Mouse (Mus musculus) heart, embryonic 13.5 days (tissue): ENCODE measurements around the gene Pik3cg. TPM values are rescaled to one million over a fixed set of nuclear protein-coding genes. Genes with fewer than 3 reads are reported as not detected.

Source experiments
- ATAC-seq: fragments of 200-750 bp; cut with Nextera tagmentation; 2 replicates; pipeline ENCODE4 v1.8.0; 2017; ENCODE audit warnings: moderate TSS enrichment; ENCODE audit not compliant: insufficient number of reproducible peaks, low FRiP score, low TSS enrichment; ENCODE audit errors: extremely low read depth
- H3K27ac ChIP-seq: fragments of 300-500 bp; sonication (generic); replicated peaks from 2 replicates; pipeline ENCODE4 v1.5.1; 2015; ENCODE audit warnings: moderate library complexity, mild to moderate bottlenecking, inconsistent platforms
- H3K27me3 ChIP-seq: fragments of 300-500 bp; sonication (generic); replicated peaks from 2 replicates; pipeline ENCODE4 v1.6.1; 2015; ENCODE audit warnings: mild to moderate bottlenecking, inconsistent platforms
- H3K36me3 ChIP-seq: fragments of 300-500 bp; sonication (generic); 2 replicates; pipeline ENCODE4 v1.6.1; 2015; ENCODE audit warnings: mild to moderate bottlenecking, inconsistent platforms
- H3K4me1 ChIP-seq: fragments of 300-500 bp; sonication (generic); 2 replicates; pipeline ENCODE4 v1.6.1; 2015; ENCODE audit warnings: inconsistent platforms
- H3K4me2 ChIP-seq: fragments of 300-500 bp; sonication (generic); 2 replicates; pipeline ENCODE4 v1.6.1; 2015; ENCODE audit warnings: inconsistent platforms, mild to moderate bottlenecking, moderate library complexity
- H3K4me3 ChIP-seq: fragments of 300-500 bp; sonication (generic); 2 replicates; pipeline ENCODE4 v1.5.1; 2015; ENCODE audit warnings: moderate library complexity, mild to moderate bottlenecking, inconsistent platforms
- H3K9ac ChIP-seq: fragments of 300-500 bp; sonication (generic); 2 replicates; pipeline ENCODE4 v1.6.1; 2015; ENCODE audit warnings: inconsistent platforms, mild to moderate bottlenecking, moderate library complexity
- H3K9me3 ChIP-seq: fragments of 300-500 bp; sonication (generic); 2 replicates; pipeline ENCODE4 v1.6.1; 2016; ENCODE audit warnings: inconsistent platforms
- WGBS: fragments of 180-500 bp; shearing (Covaris S2); methylation state at CpG from one replicate; pipeline ENCODE4 v1.1.7; 2015; ENCODE audit warnings: mixed read lengths; 5-methylcytosine and 5-hydroxymethylcytosine counted together
- polyA plus RNA-seq: library from polyadenylated mRNA; unstranded; fragments of >200 nt; fragmentation: Nextera tagmentation; extraction: Ambion mirVana; gene quantifications from 2 replicates; pipeline ENCODE4 v1.2.1, GENCODE M21; 2015

Gene Pik3cg
- polyA plus RNA-seq, 1 experiment from 2014 or later: 1.2 TPM

GRCm38 (mm10) chr12:32201070-32201585 lies 7.3 kb downstream of the Pik3cg start:
- Histone ChIP-seq H3K4me2 (no peak overlapping the region), H3K9me3 (no peaks in the 10 kb centered on the region), H3K4me1 (no peaks in the 10 kb centered on the region), H3K27ac (no peak overlapping the region), H3K36me3 (no peaks in the 10 kb centered on the region), H3K9ac (no peak overlapping the region), H3K27me3 (no peaks in the 10 kb centered on the region), H3K4me3 (no peak overlapping the region)
- no peak for ATAC-seq
- WGBS: 80% methylated on average over 6 of the region's 6 CpGs

- H3K4me2 ChIP-seq: no peak overlapping the region
- H3K4me1 ChIP-seq: no peaks in the 10 kb centered on the region
- no peak overlapping the region for H3K27ac ChIP-seq
- no peak overlapping the region for H3K9ac ChIP-seq
- no peak for ATAC-seq
- H3K9me3 ChIP-seq: no peaks in the 10 kb centered on the region
- H3K36me3 ChIP-seq: no peaks in the 10 kb centered on the region
- H3K4me3 ChIP-seq: no peak overlapping the region
- no peaks in the 10 kb centered on the region for H3K27me3 ChIP-seq
- 68% methylated on average over 16 of the region's 16 CpGs for WGBS
Observed at GRCm38 (mm10) chr12:32200387-32201069, 7.9 kb downstream of the Pik3cg start.

- H3K9ac ChIP-seq: no peak overlapping the region
- H3K27ac ChIP-seq: no peak overlapping the region
- 80% methylated on average over 4 of the region's 4 CpGs for WGBS
- no peak overlapping the region for H3K4me2 ChIP-seq
- no peaks in the 10 kb centered on the region for H3K4me1 ChIP-seq
- H3K9me3 ChIP-seq: no peaks in the 10 kb centered on the region
- H3K36me3 ChIP-seq: no peaks in the 10 kb centered on the region
- no peak overlapping the region for H3K4me3 ChIP-seq
- no peaks in the 10 kb centered on the region for H3K27me3 ChIP-seq
- ATAC-seq: no peak
Observed at GRCm38 (mm10) chr12:32199422-32199821, 9.0 kb downstream of the Pik3cg start.

- H3K4me1 ChIP-seq: no peaks in the 10 kb centered on the region
- 69% methylated on average over 4 of the region's 4 CpGs for WGBS
- H3K36me3 ChIP-seq: no peaks in the 10 kb centered on the region
- H3K4me2 ChIP-seq: no peak overlapping the region
- H3K4me3 ChIP-seq: no peak overlapping the region
- ATAC-seq: no peak
- H3K27ac ChIP-seq: no peak overlapping the region
- no peak overlapping the region for H3K9ac ChIP-seq
- H3K27me3 ChIP-seq: no peaks in the 10 kb centered on the region
- no peaks in the 10 kb centered on the region for H3K9me3 ChIP-seq
Observed at GRCm38 (mm10) chr12:32198025-32198424, 10.4 kb downstream of the Pik3cg start.

- no peak overlapping the region for H3K27ac ChIP-seq
- no peaks in the 10 kb centered on the region for H3K36me3 ChIP-seq
- ATAC-seq: no peak
- H3K4me1 ChIP-seq: no peaks in the 10 kb centered on the region
- 75% methylated on average over 4 of the region's 4 CpGs for WGBS
- H3K9me3 ChIP-seq: no peaks in the 10 kb centered on the region
- no peaks in the 10 kb centered on the region for H3K27me3 ChIP-seq
- no peak overlapping the region for H3K4me3 ChIP-seq
- H3K4me2 ChIP-seq: no peak overlapping the region
- H3K9ac ChIP-seq: no peak overlapping the region
Observed at GRCm38 (mm10) chr12:32195000-32195399, 13.5 kb downstream of the Pik3cg start.

GRCm38 (mm10) chr12:32194358-32194757 lies 14.1 kb downstream of the Pik3cg start:
- Histone ChIP-seq H3K27me3 (no peaks in the 10 kb centered on the region), H3K9me3 (no peaks in the 10 kb centered on the region), H3K4me2 (no peak overlapping the region), H3K4me1 (no peaks in the 10 kb centered on the region), H3K4me3 (no peak overlapping the region), H3K9ac (no peak overlapping the region), H3K36me3 (no peaks in the 10 kb centered on the region), H3K27ac (no peak overlapping the region)
- 58% methylated on average over 1 of the region's 1 CpGs for WGBS
- ATAC-seq: no peak

- no peak overlapping the region for H3K4me2 ChIP-seq
- no peaks in the 10 kb centered on the region for H3K36me3 ChIP-seq
- H3K27me3 ChIP-seq: no peaks in the 10 kb centered on the region
- 63% methylated on average over 4 of the region's 4 CpGs for WGBS
- no peak overlapping the region for H3K27ac ChIP-seq
- no peak overlapping the region for H3K4me3 ChIP-seq
- H3K4me1 ChIP-seq: no peaks in the 10 kb centered on the region
- no peak for ATAC-seq
- H3K9ac ChIP-seq: no peak overlapping the region
- no peaks in the 10 kb centered on the region for H3K9me3 ChIP-seq
Observed at GRCm38 (mm10) chr12:32190927-32191326, 17.5 kb downstream of the Pik3cg start.

- H3K36me3 ChIP-seq: no peaks in the 10 kb centered on the region
- H3K4me2 ChIP-seq: no peak overlapping the region
- no peaks in the 10 kb centered on the region for H3K27me3 ChIP-seq
- no peaks in the 10 kb centered on the region for H3K4me1 ChIP-seq
- no peak overlapping the region for H3K9ac ChIP-seq
- no peak overlapping the region for H3K27ac ChIP-seq
- no peak for ATAC-seq
- H3K4me3 ChIP-seq: no peak overlapping the region
- no peaks in the 10 kb centered on the region for H3K9me3 ChIP-seq
- WGBS: 69% methylated on average over 5 of the region's 5 CpGs
Observed at GRCm38 (mm10) chr12:32187668-32188236, 20.7 kb downstream of the Pik3cg start.

GRCm38 (mm10) chr12:32186627-32187255 lies 21.7 kb downstream of the Pik3cg start:
- H3K36me3 ChIP-seq: no peaks in the 10 kb centered on the region
- 66% methylated on average over 6 of the region's 6 CpGs for WGBS
- H3K9me3 ChIP-seq: no peaks in the 10 kb centered on the region
- no peak overlapping the region for H3K4me2 ChIP-seq
- no peak for ATAC-seq
- H3K27ac ChIP-seq: no peak overlapping the region
- no peaks in the 10 kb centered on the region for H3K4me1 ChIP-seq
- no peak overlapping the region for H3K4me3 ChIP-seq
- no peak overlapping the region for H3K9ac ChIP-seq
- no peaks in the 10 kb centered on the region for H3K27me3 ChIP-seq

- Histone ChIP-seq H3K27me3 (no peaks in the 10 kb centered on the region), H3K4me3 (no peak overlapping the region), H3K9me3 (no peaks in the 10 kb centered on the region), H3K4me2 (no peak overlapping the region), H3K4me1 (no peaks in the 10 kb centered on the region), H3K36me3 (no peaks in the 10 kb centered on the region), H3K27ac (no peak overlapping the region), H3K9ac (no peak overlapping the region)
- WGBS: 81% methylated on average over 3 of the region's 3 CpGs
- no peak for ATAC-seq
Observed at GRCm38 (mm10) chr12:32184874-32185273, 23.6 kb downstream of the Pik3cg start.

- H3K9me3 ChIP-seq: no peaks in the 10 kb centered on the region
- WGBS: 78% methylated on average over 1 of the region's 1 CpGs
- no peak overlapping the region for H3K9ac ChIP-seq
Observed at GRCm38 (mm10) chr12:32183584-32183983, 24.9 kb downstream of the Pik3cg start.

More at GRCm38 (mm10) chr12:32183584-32183983, 24.9 kb downstream of the Pik3cg start:
- Histone ChIP-seq H3K4me1 (no peaks in the 10 kb centered on the region), H3K4me2 (no peak overlapping the region), H3K4me3 (no peak overlapping the region), H3K27me3 (no peaks in the 10 kb centered on the region), H3K27ac (no peak overlapping the region), H3K36me3 (no peaks in the 10 kb centered on the region)
- ATAC-seq: no peak
